Mouse (Mus musculus) spleen, postnatal 10 days (tissue): ENCODE data around the gene Kif6.

Source experiments
- DNase-seq, 2 experiments: peaks; one replicate each; pipeline ENCODE4 v3.0.0; 2021 to 2022; ENCODE audit warnings: low spot score in 2 of 2

Gene Kif6

GRCm38 (mm10) chr17:49788187-49788974 is 173.4 kb downstream of the Kif6 start:
- DNase-seq: no peak

GRCm38 (mm10) chr17:49791546-49791945 is 176.6 kb downstream of the Kif6 start:
- peak in 1 of 2 experiments; percentile 3 for DNase-seq

- DNase-seq: peak in 1 of 2 experiments; percentile 2
Measured at GRCm38 (mm10) chr17:49792217-49792743, 177.3 kb downstream of the Kif6 start.

GRCm38 (mm10) chr17:49792946-49793345 is 178.0 kb downstream of the Kif6 start:
- peak in 1 of 2 experiments; percentile 3 for DNase-seq

GRCm38 (mm10) chr17:49793965-49794364 is 179.0 kb downstream of the Kif6 start:
- DNase-seq: peak in 1 of 2 experiments; percentile 6

- DNase-seq: no peak
Measured at GRCm38 (mm10) chr17:49795241-49795640, 180.3 kb downstream of the Kif6 start.

GRCm38 (mm10) chr17:49796116-49796515 is 181.2 kb downstream of the Kif6 start:
- no peak for DNase-seq

GRCm38 (mm10) chr17:49799168-49799567 is 184.2 kb downstream of the Kif6 start:
- DNase-seq: no peak

- no peak for DNase-seq
Measured at GRCm38 (mm10) chr17:49800157-49800556, 185.2 kb downstream of the Kif6 start.

GRCm38 (mm10) chr17:49807461-49807860 is 192.5 kb downstream of the Kif6 start:
- DNase-seq: no peak

- DNase-seq: no peak
Measured at GRCm38 (mm10) chr17:49808712-49809343, 193.9 kb downstream of the Kif6 start.

GRCm38 (mm10) chr17:49813893-49814640 is 199.1 kb downstream of the Kif6 start:
- DNase-seq: no peak

- no peak for DNase-seq
Measured at GRCm38 (mm10) chr17:49816067-49816565, 201.2 kb downstream of the Kif6 start.

- no peak for DNase-seq
Measured at GRCm38 (mm10) chr17:49816703-49817102, 201.8 kb downstream of the Kif6 start.

- no peak for DNase-seq
Measured at GRCm38 (mm10) chr17:49820203-49820602, 205.3 kb downstream of the Kif6 start.

- no peak for DNase-seq
Measured at GRCm38 (mm10) chr17:49824142-49824840, 209.4 kb downstream of the Kif6 start.

GRCm38 (mm10) chr17:49824841-49825450 is 210.0 kb downstream of the Kif6 start:
- no peak for DNase-seq

GRCm38 (mm10) chr17:49825831-49826230 is 210.9 kb downstream of the Kif6 start:
- no peak for DNase-seq

GRCm38 (mm10) chr17:49831745-49832144 is 216.8 kb downstream of the Kif6 start:
- DNase-seq: no peak

- DNase-seq: no peak
Measured at GRCm38 (mm10) chr17:49834044-49834545, 219.2 kb downstream of the Kif6 start.

GRCm38 (mm10) chr17:49837417-49837816 is 222.5 kb downstream of the Kif6 start:
- no peak for DNase-seq
